Mouse (Mus musculus) forebrain, embryonic 11.5 days (tissue): ENCODE data around the gene Lgr4. TPM values are rescaled to one million over a fixed set of nuclear protein-coding genes. Genes with fewer than 3 reads are reported as not detected.

Experiments used
- ATAC-seq: fragments of 200-750 bp; cut with Nextera tagmentation; replicated peaks from 2 replicates; pipeline ENCODE4 v1.8.0; 2017; ENCODE audit warnings: moderate TSS enrichment; ENCODE audit not compliant: low FRiP score
- DNase-seq: peaks from one replicate; pipeline ENCODE4 v3.0.0-alpha.2; 2017; ENCODE audit warnings: low spot score
- H3K27ac ChIP-seq: fragments of 300-500 bp; sonication (generic); 2 replicates; pipeline ENCODE4 v1.5.1; 2014; ENCODE audit warnings: low read depth, low read length
- H3K27me3 ChIP-seq: fragments of 300-500 bp; sonication (generic); 2 replicates; pipeline ENCODE4 v1.6.1; 2014; ENCODE audit warnings: mild to moderate bottlenecking, low read length, mixed read lengths; ENCODE audit not compliant: control insufficient read depth, insufficient read depth
- H3K36me3 ChIP-seq: fragments of 300-500 bp; sonication (generic); 2 replicates; pipeline ENCODE4 v1.6.1; 2014; ENCODE audit warnings: mild to moderate bottlenecking, low read length, moderate library complexity, mixed read lengths; ENCODE audit not compliant: control insufficient read depth, insufficient read depth
- H3K4me1 ChIP-seq: fragments of 300-500 bp; sonication (generic); replicated peaks from 2 replicates; pipeline ENCODE4 v1.6.1; 2014; ENCODE audit warnings: low read length, mixed read lengths; ENCODE audit not compliant: control insufficient read depth, insufficient read depth
- H3K4me2 ChIP-seq: fragments of 300-500 bp; sonication (generic); 2 replicates; pipeline ENCODE4 v1.6.1; 2014; ENCODE audit warnings: low read depth, mild to moderate bottlenecking, low read length, moderate library complexity, mixed read lengths; ENCODE audit not compliant: severe bottlenecking
- H3K4me3 ChIP-seq: fragments of 300-500 bp; sonication (generic); 2 replicates; pipeline ENCODE4 v1.5.1; 2014; ENCODE audit warnings: low read depth, low read length
- H3K9ac ChIP-seq: fragments of 300-500 bp; sonication (generic); 2 replicates; pipeline ENCODE4 v1.6.1; 2014; ENCODE audit warnings: low read length
- H3K9me3 ChIP-seq: fragments of 300-500 bp; sonication (generic); 2 replicates; pipeline ENCODE4 v1.6.1; 2016; ENCODE audit warnings: low read length, mixed read lengths; ENCODE audit not compliant: control insufficient read depth
- WGBS: fragments of 180-500 bp; shearing (Covaris S2); extraction: QIAGEN DNeasy Blood & Tissue Kit; methylation state at CpG from one replicate; pipeline ENCODE4 v1.1.7; 2014; 5-methylcytosine and 5-hydroxymethylcytosine counted together
- polyA plus RNA-seq: library from polyadenylated mRNA; unstranded; fragments of >200 nt; fragmentation: Nextera tagmentation; extraction: Ambion mirVana; gene quantifications from 2 replicates; pipeline ENCODE4 v1.2.1, GENCODE M21; 2014

Lgr4 gene
- polyA plus RNA-seq, 1 experiment from 2014 or later = 8.6 TPM

GRCm38 (mm10) chr2:110038341-110038740 lies 120.9 kb downstream of the Lgr4 start:
- no peak for ATAC-seq
- no peaks in the 10 kb centered on the region for H3K4me1 ChIP-seq
- no peaks in the 10 kb centered on the region for H3K27me3 ChIP-seq
- no peaks in the 10 kb centered on the region for H3K9me3 ChIP-seq
- no peak overlapping the region for H3K9ac ChIP-seq
- DNase-seq = no peak
- no peak overlapping the region for H3K4me3 ChIP-seq
- H3K4me2 ChIP-seq = no peak overlapping the region
- 88% methylated on average over 5 of the region's 5 CpGs for WGBS
- no peak overlapping the region for H3K27ac ChIP-seq
- no peaks in the 10 kb centered on the region; the same call in 1 of the 2 replicates for H3K36me3 ChIP-seq

GRCm38 (mm10) chr2:110042861-110043760 lies 125.7 kb downstream of the Lgr4 start:
- Histone ChIP-seq H3K4me1 (no peaks in the 10 kb centered on the region), H3K9me3 (no peaks in the 10 kb centered on the region), H3K4me3 (no peak overlapping the region), H3K27ac (no peak overlapping the region), H3K36me3 (no peaks in the 10 kb centered on the region; the same call in 1 of the 2 replicates), H3K4me2 (no peak overlapping the region), H3K27me3 (no peaks in the 10 kb centered on the region), H3K9ac (no peak overlapping the region)
- ATAC-seq (no peak), DNase-seq (no peak)
- 80% methylated on average over 5 of the region's 5 CpGs for WGBS

- Histone ChIP-seq H3K27ac (no peak overlapping the region), H3K36me3 (no peaks in the 10 kb centered on the region), H3K4me2 (no peak overlapping the region), H3K9me3 (no peaks in the 10 kb centered on the region), H3K9ac (no peak overlapping the region), H3K4me1 (no peaks in the 10 kb centered on the region), H3K27me3 (no peaks in the 10 kb centered on the region), H3K4me3 (no peak overlapping the region)
- DNase-seq (no peak), ATAC-seq (no peak)
- whole genome bisulfite sequencing = 36% methylated on average over 4 of the region's 4 CpGs
Observed at GRCm38 (mm10) chr2:110058424-110058823, 141.0 kb downstream of the Lgr4 start.

GRCm38 (mm10) chr2:110063131-110063530 lies 145.7 kb downstream of the Lgr4 start:
- DNase-seq (no peak), ATAC-seq (no peak)
- no peak overlapping the region for H3K4me2 ChIP-seq

More at GRCm38 (mm10) chr2:110063131-110063530, 145.7 kb downstream of the Lgr4 start:
- no peak overlapping the region for H3K27ac ChIP-seq
- H3K4me1 ChIP-seq = no peaks in the 10 kb centered on the region
- no peak overlapping the region for H3K4me3 ChIP-seq
- H3K36me3 ChIP-seq = no peaks in the 10 kb centered on the region
- no peak overlapping the region for H3K9ac ChIP-seq
- WGBS = 79% methylated on average over 1 of the region's 1 CpGs
- no peaks in the 10 kb centered on the region for H3K27me3 ChIP-seq
- no peaks in the 10 kb centered on the region for H3K9me3 ChIP-seq

Other genes starting within 250 kb of the Lgr4 start
- 0.85 and 1.1 TPM in 2 replicates for gene Bdnf, start 242.9 kb upstream of the Lgr4 start, polyA plus RNA-seq
- 118 and 126 TPM in 2 replicates for gene Lin7c, start 26.8 kb upstream of the Lgr4 start, polyA plus RNA-seq
- gene Ccdc34, start 100.2 kb downstream of the Lgr4 start, polyA plus RNA-seq = 59.4 and 60.4 TPM in 2 replicates